Mouse (Mus musculus) layer of hippocampus, adult 9-11 months (tissue): ENCODE measurements around the gene Dhx29.
"Not testable (repeated sequence)": the region's sequence is repeated elsewhere in the genome, so short reads cannot be mapped to it uniquely, and the experiment has no call there.

Experiments
- DNase-seq: peaks from one replicate; pipeline ENCODE4 v3.0.0; 2022

Gene Dhx29

DNA sequence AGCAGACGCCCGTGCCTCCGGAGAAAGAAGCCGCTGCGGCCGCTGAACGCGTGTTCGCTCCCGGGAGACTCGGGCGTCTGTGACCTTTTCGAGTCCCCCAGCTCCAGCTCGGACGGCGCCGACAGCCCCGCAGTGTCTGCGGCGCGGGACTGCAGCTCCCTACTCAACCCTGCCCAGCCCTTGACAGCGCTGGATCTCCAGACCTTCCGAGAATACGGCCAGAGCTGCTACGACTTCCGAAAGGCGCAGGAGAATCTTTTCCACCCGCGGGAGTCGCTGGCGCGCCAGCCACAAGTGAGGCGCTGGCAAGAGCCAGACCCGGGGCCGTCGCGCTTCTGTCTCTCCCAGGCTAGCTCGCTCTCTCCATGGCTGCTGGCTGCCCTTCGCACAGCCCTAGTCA is 60.7 kb downstream of the Dhx29 start:
- no peak for DNase-seq

DNA sequence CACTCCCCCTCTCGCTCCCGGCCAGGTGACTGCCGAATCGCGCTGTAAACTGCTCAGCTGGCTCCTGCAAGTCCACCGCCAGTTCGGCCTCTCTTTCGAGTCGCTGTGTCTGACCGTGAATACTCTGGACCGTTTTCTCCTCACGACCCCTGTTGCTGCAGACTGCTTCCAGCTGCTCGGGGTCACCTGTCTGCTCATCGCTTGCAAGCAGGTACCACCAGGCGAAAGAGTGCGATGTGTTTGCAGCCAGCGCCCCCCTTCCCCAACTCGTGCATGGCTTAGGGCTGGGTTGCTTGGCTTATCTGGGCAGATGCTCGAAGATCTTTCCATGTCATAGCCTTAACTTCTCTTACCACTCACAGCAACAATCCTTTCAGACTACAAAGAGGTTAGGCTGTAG is 61.6 kb downstream of the Dhx29 start:
- no peak for DNase-seq

DNA sequence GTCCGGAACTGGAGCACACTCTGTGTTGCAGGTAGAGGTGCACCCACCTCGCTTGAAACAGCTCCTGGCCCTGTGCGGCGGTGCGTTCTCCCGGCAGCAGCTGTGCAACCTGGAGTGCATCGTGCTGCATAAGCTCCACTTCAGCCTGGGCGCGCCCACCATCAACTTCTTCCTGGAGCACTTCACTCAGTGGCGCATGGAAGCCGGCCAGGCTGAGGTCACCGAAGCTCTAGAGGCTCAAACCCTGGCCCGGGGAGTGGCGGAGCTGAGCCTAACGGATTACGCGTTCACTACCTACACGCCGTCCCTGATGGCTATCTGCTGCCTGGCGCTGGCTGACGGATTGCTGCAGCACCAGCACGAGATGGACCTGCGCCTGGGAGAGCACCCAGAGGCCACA is 62.3 kb downstream of the Dhx29 start:
- no peak for DNase-seq

DNA sequence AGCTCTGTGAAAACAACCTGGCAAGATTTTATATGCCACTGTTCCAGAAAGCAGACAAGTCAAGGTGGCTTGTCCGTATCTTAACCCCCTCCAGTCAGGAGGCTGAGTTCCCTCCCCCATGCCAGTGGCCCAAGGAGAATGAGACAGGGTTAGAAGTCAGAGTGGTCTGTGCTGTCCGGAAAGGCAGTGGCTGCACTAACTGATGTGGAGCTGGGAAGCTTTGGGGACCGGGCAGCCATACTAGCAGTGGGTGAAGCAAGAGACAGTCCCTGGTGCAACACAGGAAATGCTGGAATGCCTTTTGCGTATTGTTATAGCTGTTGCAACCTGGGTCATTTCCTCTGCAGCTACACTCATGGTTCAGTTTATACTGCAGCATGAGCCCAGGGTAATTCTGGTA is 63.1 kb downstream of the Dhx29 start:
- no peak for DNase-seq

DNA sequence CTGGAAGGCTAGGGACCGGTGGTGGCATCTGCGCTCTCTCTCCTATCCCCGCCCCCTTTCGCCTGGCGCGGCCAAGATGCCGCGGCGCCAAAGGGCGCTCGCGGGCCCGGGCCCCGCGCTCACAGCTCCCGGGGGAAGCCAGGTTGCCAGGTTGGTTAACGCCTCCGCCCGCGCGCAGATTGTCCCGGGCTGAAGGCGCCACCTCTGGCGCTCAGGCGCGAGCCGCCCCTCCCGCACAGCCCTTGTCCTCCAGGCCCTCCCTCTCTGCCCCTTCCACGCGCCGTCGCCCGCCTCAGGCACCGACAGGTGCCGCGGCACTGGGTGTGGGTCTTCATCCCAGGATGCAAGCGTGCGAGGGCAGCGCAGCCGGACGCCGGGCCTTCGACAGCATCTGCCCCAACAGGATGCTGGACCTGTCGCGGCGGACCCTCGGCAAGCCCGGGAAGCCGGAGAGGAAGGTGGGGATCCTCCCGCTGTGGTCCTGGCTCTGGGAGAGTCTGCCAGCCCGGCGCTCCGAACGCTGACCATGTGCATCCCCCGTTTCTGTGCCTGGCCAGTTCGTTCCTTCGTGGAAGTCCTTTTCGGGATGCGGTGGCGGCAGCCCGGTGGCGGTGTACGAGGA is 66.4 kb downstream of the Dhx29 start, which contains the start of gene Mcidas:
Mcidas (plus strand) TSS at position 315 of the 622 bp plus-strand sequence.
- no peak for DNase-seq

DNA sequence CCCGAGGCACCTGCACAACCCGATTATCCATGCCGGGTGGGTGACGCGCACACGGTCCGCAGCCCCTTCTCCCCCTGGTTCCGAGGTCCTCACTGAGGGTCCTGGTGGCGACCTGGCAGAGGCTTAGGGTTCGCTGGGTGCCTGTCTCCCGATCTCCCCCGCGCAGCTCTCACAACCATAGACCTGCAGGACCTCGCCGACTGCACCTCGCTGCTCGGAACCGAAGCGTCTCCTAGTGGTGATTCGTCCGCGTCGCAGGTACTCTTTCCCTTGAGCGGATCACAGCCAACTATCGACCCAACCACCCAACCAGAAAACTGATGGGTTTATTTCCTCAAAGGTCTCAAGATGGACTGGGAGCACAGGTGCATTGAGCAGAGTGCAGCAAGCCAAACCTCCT is 66.9 kb downstream of the Dhx29 start:
- peak; percentile 45 for DNase-seq

DNA sequence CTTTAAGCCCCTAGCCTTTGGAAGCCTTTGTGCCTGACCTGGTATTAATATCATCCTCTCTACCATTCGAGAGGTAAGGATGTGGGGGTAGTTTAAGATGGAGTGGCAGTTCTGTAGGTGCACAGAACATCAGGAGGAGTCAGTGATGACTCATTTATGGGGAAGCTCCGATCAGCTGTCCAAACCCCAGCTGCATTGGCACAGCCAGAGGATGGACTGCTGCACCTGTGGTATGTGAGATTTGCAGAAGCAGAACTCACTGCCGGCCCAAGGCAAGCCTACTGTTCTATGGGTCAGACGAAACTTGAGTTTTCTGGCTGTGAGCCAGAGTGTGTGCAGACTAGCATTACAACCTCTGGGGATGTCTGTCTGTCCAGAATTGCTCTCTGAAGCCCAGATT is 69.2 kb downstream of the Dhx29 start:
- DNase-seq: no peak

DNA sequence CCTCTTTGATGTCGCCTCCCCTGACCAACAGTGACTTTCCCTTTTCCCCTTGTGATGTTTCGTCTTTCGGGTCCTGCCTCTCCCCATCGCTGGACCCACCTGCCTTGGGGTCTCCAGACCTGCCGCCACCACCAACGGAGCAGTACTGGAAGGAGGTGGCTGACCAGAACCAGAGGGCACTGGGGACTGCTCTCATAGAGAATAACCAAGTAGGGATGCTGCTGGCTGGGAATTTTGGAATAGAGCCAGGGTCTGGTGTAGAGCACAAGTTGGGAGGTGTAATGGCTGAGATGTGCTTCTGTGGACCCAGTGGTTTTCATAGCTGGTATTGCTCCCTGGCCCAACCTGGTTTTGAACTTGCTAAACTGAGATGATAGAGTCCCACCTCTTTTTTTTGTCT is 70.1 kb downstream of the Dhx29 start:
- DNase-seq: no peak

DNA sequence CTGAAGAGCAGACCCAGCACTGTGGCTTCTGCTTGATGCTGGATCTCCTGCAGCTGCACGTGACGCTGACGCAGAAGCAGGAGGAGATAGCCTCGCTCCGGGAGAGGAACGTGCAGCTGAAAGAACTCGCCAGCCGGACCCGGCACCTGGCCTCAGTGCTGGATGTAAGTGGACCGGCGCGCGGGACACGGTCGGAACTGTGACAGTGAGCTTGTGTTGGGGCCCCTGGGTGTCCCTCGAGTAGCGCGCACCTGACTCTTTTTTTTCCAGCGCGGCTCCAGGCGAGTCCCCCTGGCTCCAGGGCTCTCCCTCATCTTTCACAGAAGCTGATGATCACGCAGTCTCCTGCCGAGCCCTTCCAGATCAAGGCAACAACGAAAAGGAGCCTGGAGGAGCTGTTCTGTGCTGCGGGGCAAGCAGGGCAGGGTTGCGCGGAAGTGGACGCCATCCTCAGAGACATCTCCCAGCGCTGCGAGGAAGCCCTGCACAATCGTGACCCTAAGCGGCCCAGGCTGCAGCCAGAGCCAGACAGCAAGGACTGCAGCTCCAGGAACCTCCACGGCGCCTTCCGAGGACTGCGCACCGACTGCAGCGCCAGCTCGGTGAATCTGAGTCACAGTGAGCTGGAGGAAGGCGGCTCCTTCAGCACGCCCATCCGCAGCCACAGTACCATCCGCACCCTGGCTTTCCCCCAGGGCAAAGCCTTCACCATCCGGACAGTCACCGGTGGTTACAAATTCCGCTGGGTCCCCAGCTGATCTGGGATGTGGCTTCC is 71.4 kb downstream of the Dhx29 start:
- DNase-seq: peak; percentile 46

DNA sequence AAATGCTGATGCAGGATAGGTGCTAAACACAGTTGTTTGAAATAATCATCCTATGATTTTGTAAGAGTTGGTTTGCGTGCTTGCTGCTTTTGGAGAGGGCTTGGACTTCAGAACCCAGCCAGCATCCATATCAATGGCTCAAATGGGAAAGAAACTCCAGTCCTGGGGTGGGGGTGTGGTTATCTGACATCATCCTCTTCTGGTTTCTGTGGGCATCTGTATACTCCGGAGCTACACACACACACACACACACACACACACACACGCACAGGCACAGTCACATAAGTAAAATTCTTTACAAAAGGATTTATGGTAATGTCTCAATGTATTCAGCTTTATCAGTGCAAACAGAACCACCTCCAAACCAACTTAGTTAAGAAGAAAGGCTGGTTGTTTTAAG is 72.8 kb downstream of the Dhx29 start:
- no peak for DNase-seq

DNA sequence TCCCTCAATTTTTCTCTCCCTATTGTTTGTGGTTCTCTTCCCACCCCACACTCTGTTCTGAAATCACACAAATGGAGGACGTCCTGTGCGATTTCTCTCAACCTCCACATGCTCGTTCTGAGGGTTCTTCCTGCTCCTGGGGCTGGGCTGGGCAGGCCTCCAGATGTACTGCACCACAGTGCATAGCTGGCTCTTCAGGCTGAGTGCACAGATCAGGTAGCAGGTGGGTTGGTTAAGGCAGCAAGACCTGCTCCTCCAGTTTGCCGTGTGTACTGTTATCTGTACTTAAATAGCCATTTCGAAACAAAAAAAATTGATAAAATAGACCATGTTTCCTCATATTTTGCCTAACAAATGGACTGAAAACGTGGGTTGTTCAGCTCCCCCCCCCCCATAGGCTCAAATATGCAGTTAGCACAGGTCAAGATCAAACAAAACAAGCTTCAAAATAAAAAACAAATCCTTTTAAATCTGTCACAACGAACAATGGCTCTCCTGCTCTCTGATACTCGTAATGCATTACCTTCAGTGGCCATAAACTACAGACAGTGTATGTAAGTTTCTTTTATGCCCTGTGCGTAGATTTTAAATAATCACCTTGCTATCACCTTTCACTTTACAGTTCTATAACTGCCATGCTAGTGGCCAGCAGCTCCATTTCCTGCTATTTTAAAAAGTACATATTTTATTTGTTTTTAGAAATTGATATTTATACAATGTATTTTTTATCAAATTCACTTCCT is 73.5 kb downstream of the Dhx29 start:
- DNase-seq: no peak

DNA sequence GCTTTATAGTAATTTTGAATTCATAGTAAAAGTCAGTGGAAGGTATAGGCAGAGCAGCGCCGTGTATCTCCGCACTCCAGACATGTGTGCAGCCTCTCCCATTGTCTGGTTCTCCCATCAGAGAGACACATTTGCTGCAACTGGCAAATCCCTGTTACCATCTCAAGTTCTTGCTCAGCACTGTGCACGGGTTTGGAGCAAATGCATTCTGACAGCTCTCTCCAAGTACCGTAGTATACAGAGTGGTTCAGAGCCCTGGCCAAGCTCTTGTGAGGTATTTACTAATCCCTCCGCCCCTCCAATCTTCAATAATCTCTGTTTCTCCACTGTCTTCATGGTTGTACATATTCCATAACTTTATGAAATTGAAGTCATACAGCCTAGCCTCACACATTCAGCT is 85.4 kb downstream of the Dhx29 start:
- no peak for DNase-seq

DNA sequence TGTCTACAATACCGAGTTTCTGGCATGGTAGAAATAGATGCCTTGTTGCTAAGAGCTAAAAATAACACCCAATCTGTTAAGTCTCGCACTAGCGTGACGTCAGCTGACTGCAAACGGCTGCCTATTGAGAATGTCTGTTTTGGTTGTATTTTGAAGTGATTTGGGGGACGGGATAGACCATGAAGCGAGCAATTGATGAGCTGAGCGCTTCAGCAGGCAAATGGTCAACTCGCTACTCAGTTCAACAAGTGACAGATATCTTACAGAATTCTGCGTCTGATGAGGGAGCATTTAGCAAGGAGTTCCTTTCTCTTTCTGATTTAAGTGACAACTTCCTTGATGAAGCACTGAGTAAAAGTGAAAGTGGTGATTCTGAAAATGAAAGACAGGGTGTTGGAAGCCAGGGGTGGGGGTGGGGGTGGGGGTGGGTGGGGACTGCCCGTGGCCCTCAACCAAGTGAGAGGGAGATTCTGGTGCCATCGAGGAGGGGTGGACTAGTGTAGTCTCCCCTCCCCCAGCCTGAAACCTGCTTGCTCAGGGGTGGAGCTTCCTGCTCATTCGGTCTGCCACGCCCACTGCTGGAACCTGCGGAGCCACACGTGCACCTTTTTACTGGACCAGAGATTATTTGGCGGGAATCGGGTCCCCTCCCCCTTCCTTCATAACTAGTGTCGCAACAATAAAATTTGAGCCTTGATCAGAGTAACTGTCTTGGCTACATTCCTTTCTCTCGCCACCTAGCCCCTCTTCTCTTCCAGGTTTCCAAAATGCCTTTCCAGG is 86.1 kb downstream of the Dhx29 start:
- not testable (repeated sequence) for DNase-seq
